Mouse (Mus musculus) adrenal gland, postnatal 25 days (tissue): ENCODE results near the gene Aadacl3. TPM values are rescaled to one million over a fixed set of nuclear protein-coding genes. Genes with fewer than 3 reads are reported as not detected.

Experiments
- DNase-seq: peaks from one replicate; pipeline ENCODE4 v3.0.0; 2021; ENCODE audit warnings: mixed read lengths
- long read RNA-seq: library from polyadenylated mRNA; stranded (forward); transcript quantifications from one replicate; pipeline ENCODE4 v2.0.0, GENCODE M21; 2021
- total RNA-seq: library from RNA; stranded (reverse); gene quantifications from 2 replicates; pipeline ENCODE4 v1.2.3, GENCODE M21; 2021

The Aadacl3 gene
- total RNA-seq: not detected in 2 replicates
- long read RNA-seq: 0 reads

DNA sequence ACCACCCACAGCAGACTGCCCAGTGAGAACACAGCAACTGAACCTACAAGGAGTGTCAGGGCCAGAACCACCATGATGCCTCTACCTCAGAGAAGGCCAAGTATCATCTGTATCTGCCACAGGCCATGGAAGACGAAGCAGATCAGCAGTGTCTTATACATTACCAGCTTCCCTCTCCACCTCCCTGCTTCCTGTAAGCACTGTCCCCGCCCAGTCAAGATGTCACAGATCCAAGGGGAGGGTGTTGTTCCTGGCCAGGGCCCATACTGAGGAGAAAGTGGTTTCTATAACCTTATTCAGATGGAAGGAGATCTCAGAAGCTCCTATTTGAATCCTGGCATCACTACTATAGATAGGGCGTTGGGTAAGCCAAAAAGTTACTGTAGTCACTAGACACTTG, at the start of gene Aadacl3:
Aadacl3 (minus strand) TSS at position 101 of the 400 bp plus-strand sequence.
- no peak for DNase-seq

GRCm38 (mm10) chr4:144506518-144506917, 43.0 kb upstream of the Aadacl3 start:
- DNase-seq: no peak

- no peak for DNase-seq
Measured at GRCm38 (mm10) chr4:144493331-144493730, 29.8 kb upstream of the Aadacl3 start.

- no peak for DNase-seq
Measured at GRCm38 (mm10) chr4:144468091-144468490, 4.5 kb upstream of the Aadacl3 start.

GRCm38 (mm10) chr4:144465206-144465605, 1.6 kb upstream of the Aadacl3 start:
- no peak for DNase-seq

DNA sequence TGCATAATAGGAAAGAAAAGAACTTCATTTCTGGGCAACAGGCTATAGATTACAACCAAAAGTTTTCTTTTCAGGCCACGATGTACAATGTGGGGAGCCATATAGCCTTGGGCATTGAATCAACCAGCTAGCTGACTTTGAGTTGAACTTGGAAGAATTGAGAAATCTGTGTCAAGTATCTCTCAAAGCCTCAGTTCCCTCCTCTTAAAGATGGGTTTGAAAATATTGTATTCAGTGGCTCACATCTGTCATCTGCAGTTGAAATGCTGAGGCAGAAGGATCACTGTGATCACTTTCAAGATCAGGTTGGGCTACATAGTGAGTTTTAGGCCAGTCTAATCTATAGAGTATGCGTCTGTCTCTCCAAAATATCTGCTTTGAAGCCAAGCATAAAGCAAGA, 10.3 kb downstream of the Aadacl3 start, which contains the start of gene Gm9944:
Gm9944 (minus strand) TSS at position 101 of the 400 bp plus-strand sequence.
- DNase-seq: no peak

- no peak for DNase-seq
Measured at GRCm38 (mm10) chr4:144448546-144448945, 15.0 kb downstream of the Aadacl3 start.

- no peak for DNase-seq
Measured at GRCm38 (mm10) chr4:144441582-144441981, 22.0 kb downstream of the Aadacl3 start.

- no peak for DNase-seq
Measured at GRCm38 (mm10) chr4:144441095-144441494, 22.5 kb downstream of the Aadacl3 start.

GRCm38 (mm10) chr4:144438672-144439071, 24.9 kb downstream of the Aadacl3 start, which contains the start of gene 1700012P22Rik:
Gene 1700012P22Rik (minus strand): TSS chr4:144438772.
- no peak for DNase-seq

DNA sequence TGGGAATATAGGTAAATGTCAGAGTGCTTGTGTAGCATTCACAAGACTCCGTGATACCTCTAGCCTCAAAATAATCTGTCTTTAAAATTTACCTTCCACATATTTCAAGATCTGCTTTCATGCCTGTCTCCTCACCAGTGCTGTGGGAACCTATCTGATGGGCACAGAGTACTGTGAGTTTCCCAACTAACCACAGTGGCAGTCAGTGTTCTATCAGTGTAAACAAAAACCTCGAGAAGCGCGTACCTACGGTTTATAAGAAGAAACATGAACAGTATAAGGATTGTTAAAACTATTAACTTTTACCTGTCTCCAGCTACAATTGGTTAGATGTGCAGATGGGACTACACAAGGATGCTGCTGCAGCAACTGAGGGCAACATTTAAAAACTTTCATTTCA, 30.3 kb downstream of the Aadacl3 start:
- DNase-seq: no peak

DNA sequence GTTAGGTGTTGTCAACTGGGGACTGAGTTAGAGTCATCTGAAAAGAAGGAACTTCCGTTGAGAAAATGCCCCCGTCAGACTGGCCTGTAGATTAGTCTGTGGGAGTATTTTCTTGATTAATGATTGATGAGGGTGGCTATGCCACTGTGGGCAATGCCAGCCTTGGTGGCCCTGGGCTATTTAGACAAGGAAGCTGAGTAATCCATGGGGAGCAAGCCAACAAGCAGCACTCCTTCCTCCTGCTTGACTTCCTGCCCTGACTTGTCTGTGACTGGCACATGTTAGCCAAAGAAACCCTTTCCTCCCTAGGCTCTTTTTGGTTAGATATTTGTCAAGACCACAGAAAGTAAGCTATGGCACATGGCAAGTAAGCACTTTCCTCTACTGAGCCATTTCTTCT, 32.8 kb downstream of the Aadacl3 start:
- DNase-seq: no peak

GRCm38 (mm10) chr4:144428868-144429267, 34.7 kb downstream of the Aadacl3 start:
- peak; percentile 3 for DNase-seq

DNA sequence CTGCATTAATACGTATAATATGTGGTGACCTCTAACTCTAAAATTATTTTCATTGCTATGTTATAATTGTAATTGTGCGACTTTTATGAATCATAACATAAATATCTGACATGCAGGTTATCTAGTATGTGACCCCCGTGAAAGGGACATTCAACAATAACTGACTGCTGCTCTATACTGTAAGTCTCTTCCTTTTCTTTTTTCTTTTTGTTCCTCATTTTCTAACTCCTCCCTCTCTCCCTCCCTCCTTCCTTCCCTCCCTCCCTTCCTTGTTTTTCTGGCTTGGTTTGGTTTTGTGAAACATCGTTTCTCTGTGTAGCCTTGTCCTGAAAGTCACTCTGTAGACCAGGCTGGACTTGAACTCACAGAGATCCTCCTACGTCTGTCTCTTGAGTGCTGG, 39.0 kb downstream of the Aadacl3 start:
- DNase-seq: no peak

GRCm38 (mm10) chr4:144420644-144421043, 42.9 kb downstream of the Aadacl3 start:
- no peak for DNase-seq

- no peak for DNase-seq
Measured at GRCm38 (mm10) chr4:144408290-144408689, 55.3 kb downstream of the Aadacl3 start, which contains the start of gene Pramef12. Gene Pramef12 (minus strand): TSS chr4:144408464.

DNA sequence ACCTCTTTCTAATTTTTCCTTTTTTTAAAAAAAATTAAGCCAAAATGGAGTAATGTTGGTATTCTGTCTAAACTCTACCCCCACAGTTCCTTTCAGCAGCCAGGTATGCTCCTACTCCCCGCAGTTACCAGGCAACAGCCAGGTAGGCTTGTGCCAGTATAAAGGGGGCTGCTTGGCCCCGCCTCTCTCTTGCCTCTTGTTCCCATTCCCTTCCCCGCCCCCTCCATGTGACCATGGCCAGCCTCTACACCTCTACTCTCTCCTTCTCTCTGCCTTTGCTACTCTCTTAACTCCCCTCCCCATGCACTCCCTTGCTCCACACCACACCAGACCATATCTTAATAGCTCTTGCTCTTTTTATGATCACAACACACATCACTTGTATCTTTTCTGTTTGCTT, 57.3 kb downstream of the Aadacl3 start:
- DNase-seq: no peak

DNA sequence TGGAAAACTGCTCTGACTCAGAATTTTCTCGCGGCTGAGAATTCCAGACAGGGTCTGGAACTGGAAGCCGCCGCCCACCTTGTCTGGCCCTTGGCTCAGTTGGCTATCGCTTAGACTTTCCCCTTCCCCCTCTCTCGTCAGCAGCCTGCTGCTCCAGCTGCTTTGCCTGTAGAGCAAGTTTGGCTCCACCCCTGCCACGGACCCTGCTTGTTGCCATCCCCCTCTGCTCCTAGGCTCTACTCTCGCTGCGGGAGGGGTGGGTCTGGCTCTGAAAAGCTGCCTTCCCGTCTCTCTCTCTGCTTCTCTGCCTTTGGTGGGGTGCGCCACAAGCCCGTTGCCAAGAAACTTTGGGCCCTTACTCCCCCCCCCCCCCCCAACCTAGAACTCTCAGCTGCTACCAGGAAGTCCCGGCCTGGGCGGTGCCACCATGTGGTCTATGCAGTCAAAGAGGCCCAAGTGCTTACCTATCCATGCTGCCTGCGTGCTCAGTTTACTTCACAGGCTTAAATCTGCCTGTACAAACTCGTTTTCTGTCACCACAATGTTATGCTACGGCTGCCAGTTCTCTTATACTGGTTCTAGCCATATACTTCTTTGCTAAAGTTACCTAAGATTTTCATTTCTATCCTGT, 59.0 kb downstream of the Aadacl3 start:
- DNase-seq: no peak

Other genes starting within 250 kb of the Aadacl3 start
- gene Pramel5, start 183.3 kb downstream of the Aadacl3 start, total RNA-seq: not detected in 2 replicates
- not detected in 2 replicates for gene Gm13128, start 133.5 kb downstream of the Aadacl3 start, total RNA-seq
- not detected in 2 replicates for gene Gm13119, start 105.8 kb downstream of the Aadacl3 start, total RNA-seq
- not detected in 2 replicates for gene Pramef20, start 85.8 kb downstream of the Aadacl3 start, total RNA-seq
- gene Pramef12, start 55.3 kb downstream of the Aadacl3 start, total RNA-seq: not detected in 2 replicates
- not detected in 2 replicates for gene 1700012P22Rik, start 25.0 kb downstream of the Aadacl3 start, total RNA-seq
- not detected in 2 replicates for gene Gm9944, start 10.4 kb downstream of the Aadacl3 start, total RNA-seq
- gene 9430007A20Rik, start 56.1 kb upstream of the Aadacl3 start, total RNA-seq: not detected in 2 replicates
- gene Gm13124, start 101.4 kb upstream of the Aadacl3 start, total RNA-seq: not detected in 2 replicates
- gene Aadacl4, start 150.0 kb upstream of the Aadacl3 start, total RNA-seq: not detected in 2 replicates
- gene Gm436, start 222.6 kb upstream of the Aadacl3 start, total RNA-seq: not detected in 2 replicates